Mouse (Mus musculus): ENCODE data around the gene Casq2.

The Casq2 gene

DNA sequence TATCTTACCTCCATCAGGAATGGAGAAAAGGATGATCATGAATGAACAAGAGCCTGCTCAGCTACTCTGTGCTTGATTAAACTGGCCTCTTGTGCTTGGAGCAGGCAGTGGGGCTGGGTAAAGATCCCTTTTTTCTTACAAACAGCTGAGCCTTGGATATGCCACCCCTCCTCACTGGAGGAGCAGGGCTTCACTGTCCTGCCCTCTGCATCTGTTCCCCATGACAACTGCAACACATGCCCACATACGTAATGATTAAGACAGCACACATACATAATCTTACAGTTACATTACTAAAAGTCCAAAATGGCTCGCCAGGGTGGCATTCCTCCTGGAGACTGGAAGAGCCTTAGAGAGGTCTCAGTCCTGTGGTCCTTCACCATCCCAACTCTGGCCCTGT, 6.8 kb upstream of the Casq2 start:
- in situ Hi-C loops (cut with MboI, MseI) = no loop called here

DNA sequence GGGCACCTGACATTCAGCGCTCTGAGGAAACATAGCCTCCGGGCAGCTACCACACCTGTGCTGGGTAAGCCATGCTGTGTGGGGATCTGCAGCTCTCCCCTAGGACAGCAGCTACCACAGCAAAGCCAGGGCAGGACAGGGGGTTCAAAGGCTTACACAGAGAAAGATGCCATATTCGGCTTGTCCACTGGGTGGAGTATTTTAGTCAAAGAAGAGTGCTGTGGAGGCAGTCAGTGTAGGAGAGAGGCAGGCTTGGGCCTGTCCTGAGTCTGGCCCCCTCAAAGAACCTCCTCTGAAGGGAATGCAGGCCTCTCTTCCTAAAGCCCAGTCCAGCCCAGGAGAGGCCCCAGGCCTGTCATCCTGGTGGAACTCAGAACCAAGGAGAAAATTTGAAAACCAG, 4.4 kb upstream of the Casq2 start:
- in situ Hi-C loops (cut with MboI, MseI) = loop anchor here (10.0 kb wide), 1 partner anchor 917 kb away; no protein-coding TSS in a partner anchor

DNA sequence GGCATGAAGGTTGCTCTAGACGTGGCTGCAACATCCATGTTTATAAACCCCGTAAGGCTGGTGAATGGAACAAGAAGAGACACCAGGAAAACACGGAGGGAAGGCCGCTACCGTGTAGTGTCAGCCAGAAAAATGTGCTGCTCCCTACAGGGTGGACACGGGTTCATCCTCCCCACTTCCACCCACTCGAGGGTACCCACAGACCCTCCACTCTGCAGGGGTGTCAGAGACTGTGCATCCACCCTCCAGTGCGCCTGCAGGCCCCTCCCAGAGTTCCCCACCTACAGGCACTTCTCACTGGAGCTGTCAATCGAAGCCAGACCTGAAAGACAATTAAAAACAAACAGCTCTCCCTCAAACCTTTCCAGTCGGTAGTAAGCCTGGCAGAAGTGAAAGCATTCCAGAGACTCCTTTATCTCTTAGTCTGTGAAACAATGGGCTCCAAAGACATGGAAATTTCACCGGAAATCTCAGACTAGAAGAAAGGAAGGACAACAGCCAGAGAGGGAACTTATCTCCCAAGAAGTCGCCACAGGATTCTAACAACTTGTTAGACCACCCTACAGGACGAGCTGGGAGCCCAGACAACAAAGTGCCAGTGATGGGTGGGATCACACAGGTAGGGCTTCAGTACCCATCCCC, 2.5 kb upstream of the Casq2 start:
- in situ Hi-C loops (cut with MboI, MseI) = loop anchor here (10.0 kb wide), 1 partner anchor 919 kb away; no protein-coding TSS in a partner anchor

DNA sequence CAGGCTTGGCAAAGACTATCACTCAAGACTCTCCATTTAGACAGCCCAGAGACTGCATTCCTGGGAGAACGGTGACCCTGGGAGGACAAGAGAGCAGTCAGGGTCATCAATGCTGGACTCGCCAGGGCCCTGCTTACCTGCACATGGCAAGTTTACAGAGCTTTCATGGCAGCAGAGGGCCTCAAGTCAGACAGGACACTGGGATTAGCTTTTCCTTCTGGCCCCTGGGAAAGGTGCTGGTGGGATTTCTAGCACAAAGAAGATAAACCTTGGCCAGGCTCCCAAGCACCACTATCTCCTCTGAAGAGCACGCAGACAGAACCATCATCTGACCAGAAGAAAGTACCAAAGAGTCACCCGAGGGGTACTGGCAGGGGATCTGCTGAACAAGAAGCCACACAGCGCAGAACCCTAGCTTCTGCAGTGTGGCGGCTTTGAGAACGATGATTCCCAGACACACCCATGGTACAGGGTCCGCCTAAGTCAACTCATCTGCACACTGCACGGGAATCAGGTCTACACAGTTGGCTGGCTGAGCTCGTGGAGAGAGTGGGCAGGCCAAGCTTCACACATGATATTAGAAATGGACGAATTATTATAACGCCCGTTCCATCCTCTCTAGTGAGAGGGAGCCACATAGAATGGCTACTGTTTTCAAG, 1.3 kb upstream of the Casq2 start:
- in situ Hi-C loops (cut with MboI, MseI) = loop anchor here (10.0 kb wide), 1 partner anchor 920 kb away; no protein-coding TSS in a partner anchor

DNA sequence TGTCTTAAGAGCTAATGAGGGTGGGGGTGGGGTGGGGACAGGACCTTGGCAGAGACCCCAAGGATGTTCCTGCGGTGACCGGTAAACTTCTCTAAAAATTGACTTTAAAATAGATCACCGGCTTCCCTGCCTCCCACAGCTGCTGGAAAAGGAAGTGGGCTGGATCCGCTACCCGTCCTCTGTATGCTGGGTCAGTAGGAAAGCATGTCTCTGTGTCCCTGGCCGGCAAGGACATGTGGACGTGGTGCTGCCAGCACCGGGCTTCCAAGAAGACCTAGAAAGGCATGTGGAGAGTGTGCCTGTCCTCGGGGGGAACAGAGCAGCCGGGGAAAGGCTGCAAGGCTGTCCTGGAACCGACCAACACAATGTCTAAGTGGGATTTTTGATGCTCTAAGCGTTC, 496 bp upstream of the Casq2 start:
- in situ Hi-C loops (cut with MboI, MseI) = loop anchor here (10.0 kb wide), 1 partner anchor 921 kb away; no protein-coding TSS in a partner anchor

DNA sequence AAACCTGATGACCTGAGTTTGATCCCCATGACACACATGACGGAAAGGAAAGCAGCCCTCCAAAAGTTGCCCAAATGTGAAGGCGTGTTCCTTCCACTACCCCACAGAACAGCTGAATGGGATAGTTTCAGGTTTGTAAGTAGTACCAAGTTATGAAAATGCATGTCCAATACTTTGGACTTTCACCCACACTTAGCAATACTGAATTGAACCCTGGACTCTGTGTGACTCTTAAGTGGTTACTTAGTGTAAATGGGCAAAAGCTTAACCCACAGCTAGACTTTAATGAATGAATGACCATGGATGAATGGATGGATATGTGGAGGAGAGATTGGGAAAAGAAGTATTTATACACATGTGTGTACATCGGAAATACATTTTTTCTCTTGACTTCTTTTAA, 8.6 kb downstream of the Casq2 start:
- in situ Hi-C loops (cut with MboI, MseI) = no loop called here

DNA sequence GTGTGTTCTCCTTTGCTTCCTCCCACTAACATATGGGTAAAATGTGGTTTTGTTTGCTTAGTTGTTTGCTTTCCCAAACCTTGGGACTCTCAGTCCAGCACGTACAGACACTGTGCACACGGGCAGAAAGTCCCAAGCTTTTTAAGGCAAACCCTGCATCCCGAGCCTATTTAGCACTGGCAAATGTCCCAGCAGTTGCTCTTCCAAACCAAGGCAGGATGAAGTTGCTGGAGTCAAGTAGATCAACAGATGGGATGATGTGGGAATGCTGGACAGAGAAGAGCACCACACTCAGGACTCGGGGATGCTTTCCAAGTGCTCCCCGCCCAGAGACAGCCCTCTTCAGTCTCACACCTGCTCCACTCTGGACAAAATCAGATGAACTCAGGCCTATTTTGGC, 9.2 kb downstream of the Casq2 start:
- in situ Hi-C loops (cut with MboI, MseI) = no loop called here

DNA sequence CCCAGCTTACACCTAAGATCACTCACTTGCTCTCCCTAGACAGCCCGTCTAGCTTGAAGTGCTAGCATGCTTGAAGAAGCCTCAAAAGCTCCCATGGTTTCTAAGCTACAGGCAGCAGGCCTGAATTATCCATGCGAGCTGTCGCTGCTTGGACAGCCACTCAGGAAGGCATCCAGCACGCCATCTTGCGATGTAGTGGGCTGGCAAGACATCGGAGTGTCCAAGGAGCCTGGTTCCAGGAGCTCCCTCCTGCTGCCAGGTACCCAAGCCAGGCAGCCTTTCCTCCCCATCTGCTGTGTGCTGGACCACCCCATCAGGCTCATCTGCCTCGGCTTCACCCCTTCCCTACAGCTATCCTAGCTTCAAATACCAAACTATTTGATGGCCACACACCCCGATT, 10.2 kb downstream of the Casq2 start:
- in situ Hi-C loops (cut with MboI, MseI) = no loop called here

DNA sequence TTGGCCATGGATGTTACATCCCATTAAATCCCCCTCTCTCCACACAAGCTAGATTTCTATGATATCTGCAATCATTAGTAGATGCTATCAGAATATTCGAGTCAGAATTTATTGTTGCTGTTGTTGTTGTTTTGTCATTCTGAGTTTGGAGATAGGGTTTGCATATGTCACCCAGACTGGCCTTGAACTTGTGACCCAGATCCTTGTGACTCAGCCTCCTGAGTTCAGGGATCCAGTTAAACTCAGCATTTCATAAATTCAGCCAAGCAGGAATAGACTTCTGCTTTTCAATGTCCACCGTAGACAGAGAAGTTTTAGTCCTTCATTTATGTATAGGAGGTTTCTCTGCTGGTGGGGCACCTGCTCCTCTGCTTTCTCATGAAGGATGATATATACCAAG, 10.8 kb downstream of the Casq2 start:
- in situ Hi-C loops (cut with MboI, MseI) = no loop called here

DNA sequence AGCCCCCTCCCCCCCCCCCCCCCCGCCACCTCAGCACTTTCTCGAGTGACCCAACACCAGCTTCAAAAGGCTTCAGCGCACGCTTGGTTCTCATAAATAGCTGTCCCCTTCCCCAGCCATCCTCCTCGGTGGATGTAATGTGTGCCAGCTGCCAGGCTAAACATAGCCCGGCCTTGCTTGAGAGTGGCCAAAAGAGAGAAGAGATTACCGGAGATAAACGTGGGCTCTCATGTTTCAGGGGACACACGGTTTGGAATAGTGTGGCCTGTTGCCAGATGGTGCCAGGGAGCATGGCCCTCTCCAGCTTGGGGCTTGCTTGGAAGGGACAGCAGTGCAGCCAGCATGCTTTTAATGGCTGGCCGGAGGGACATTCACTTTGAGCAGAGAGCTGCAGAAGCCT, 13.0 kb downstream of the Casq2 start:
- in situ Hi-C loops (cut with MboI, MseI) = no loop called here

DNA sequence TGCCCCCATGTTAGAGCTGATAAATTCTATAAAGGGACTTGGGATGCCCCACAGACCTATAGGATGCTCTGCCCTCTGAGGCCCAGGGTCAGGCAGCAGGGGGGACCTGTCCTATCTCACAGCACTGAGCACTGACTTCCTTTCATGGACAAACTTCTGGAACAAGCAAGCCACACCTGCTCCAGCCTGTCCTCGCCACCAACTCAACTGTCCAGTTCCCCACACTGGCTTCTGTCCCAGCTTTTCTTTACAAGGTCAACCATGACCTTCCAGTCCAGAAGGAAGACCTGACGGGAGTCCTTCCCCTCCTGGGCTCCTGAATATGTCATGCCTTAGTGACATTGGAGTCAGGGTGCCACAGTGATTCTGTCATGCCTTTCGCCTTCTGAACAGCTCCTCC, 13.6 kb downstream of the Casq2 start:
- in situ Hi-C loops (cut with MboI, MseI) = no loop called here

DNA sequence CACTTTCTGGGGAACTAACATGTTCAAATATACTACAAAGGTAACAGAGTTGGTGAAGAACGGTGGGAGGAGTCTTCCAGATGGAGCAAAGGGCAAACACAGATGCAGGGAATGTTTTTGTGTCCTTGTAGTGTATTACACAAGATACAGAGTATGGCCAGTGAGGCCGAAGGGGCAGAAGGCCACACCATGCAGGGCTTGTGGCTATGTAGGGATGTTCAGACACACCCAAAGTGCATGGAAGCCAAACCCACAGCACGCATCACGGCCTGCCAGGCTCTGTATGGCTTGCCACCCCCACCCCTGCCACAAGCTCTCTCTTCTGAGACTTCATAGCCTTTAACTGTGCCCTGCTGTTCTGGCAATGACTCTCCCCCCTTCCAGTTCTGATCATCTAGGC, 15.2 kb downstream of the Casq2 start:
- in situ Hi-C loops (cut with MboI, MseI) = no loop called here

DNA sequence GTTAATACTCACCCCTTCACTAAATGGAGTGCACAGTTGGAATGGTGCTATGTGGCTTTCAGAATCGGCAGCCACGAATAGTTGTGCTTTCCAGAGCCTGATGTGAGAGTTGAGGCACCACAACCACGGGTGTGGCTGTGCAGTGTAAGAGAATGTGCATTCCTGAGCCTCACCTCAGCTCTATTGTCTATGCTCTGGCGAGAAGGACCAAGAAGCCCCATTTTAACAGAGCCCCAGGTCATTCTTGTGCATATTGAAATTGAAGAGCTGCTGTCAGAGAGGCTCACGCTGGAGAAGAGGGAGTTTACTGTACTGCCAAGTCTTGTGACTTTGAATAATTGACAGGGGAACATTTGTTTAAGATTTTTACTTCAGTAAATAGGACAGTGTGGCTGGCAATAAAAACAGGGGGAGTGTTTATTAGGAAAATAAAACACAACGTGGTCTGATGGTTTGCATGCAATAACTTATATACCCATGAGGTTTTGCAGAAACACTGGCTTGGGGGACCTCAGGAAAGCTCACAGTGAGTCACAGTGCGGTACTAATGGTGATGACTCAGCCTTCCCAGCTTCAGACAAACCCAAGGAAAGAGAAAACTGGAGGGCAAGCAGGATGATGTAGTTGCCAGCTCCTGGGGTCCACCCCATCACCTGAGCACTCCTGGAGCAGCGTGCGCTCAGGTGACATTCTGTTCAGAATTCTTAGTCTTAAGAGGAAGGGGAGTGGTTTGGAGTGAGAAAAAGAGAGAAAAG, 17.8 kb downstream of the Casq2 start:
- in situ Hi-C loops (cut with MboI, MseI) = no loop called here

DNA sequence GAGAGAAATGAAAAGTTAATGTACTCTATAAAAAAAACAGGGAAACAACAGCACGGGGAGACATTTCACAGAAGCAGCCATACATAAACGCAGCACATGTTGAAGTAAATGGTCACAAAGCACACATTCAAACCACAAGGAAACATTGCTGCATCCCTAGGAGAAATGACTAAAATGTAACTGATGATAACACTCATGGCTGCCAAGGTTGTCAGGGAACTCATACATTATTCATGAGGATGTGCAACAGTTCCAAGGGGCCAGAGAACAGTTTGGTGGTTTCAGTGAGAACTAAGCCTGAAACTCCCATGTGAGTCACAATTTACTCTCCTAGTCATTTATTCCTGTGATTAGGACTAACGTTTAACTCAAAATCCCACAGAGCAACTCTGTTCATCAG, 22.0 kb downstream of the Casq2 start:
- in situ Hi-C loops (cut with MboI, MseI) = no loop called here

DNA sequence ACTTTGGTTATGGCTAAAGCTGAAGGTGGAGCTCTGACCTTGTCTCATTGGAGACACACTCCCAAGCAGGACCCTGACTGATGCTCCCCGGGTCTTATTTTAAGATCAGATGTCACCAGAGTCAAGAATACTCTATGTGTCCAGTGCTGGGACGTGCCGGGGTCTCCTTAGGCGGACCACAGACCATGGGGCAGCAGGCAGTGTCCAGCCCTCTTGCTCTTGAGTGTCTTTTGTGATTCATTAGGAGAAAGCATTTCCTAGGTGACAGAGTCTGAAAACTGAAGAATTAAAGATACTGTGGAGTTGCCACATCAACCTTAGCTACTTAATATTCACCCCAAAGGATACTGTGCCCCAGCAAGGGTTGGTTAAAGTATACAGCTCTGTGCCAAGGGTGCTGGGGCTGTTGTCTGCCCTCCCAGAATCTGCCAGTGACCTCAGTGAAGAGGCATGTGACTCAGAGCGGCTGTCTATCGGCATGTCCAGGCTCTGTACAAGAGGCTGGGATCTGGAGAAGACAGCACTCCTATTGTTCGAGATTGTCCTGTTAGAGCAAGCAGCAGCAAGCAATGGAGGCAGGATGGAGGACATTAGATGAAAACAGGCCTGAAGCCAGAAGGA, 25.9 kb downstream of the Casq2 start:
- in situ Hi-C loops (cut with MboI, MseI) = no loop called here

DNA sequence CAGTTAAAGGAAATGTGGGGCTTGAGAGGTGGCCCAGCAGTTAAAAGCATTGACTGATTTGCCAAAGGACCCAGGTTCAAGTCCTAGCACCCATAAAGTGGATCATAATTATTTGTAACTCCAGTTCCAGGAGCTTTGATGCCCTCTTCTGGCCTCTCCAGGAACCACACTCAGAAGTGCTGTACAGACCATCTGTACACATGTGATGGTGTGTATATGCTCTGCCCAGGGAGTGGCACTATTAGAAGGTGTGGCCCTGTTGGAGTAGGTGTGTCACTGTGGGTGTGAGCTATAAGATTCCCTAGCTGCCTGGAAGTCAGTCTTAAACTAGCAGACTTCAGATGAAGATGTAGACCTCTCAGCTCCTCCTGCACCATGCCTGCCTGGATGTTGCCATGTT, 34.7 kb downstream of the Casq2 start:
- in situ Hi-C loops (cut with MboI, MseI) = no loop called here

DNA sequence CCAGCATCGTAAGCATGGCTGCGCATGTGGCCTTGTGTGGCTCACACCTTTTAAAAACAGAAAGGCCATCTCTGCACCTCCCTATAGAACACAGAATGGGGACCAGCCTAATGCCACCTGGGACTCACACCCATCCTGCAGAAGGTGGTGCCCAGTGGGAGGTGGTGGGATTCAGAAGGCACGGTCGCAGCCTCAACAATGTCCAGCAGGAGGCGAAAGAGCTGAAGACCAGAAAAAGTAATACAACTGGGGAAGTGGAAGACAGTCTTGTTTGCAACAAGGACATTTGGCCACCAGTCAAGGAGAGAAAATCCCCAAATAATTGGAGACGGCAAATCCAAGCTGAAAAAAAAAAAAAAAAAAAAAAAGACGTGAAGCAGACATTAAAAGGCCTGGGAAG, 35.8 kb downstream of the Casq2 start:
- in situ Hi-C loops (cut with MboI, MseI) = no loop called here

DNA sequence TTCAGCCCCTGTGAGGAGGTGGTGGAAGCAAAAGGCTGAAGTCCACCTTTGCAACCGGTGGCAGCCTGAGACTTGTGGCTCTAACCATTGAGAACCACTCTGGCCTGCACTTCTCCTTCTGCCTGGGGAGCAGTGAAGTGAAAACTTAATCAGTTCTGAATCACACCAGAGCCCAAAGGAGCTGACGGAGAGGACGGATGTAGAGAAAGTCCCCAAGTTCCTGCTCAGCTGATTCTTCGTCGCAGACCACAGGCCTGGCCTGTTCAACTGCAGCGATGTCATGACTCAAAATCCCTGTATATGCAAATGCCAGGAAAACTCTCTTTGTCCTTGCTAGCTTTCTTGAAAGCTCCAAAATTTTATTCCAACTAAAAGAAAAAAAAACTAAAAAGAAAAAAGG, 37.4 kb downstream of the Casq2 start:
- in situ Hi-C loops (cut with MboI, MseI) = no loop called here

DNA sequence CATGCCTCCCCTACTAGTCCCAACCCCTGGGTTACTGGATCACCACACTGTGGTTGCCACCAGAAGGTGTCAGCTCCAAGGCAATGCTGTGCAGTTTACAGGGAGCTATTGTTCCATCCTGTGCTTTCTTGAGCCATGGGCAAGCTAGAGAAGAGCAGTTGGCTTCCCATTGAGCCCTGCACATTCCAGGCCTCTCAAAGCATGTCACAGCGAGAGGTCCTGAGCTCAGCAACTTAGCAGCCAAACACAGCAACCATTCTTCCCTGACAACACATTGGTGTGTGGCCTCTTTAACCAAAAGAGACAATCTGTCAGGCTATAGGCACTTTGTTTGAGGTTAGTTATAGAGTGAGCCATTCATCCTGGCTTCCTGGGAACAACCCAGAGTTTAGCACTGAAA, 39.3 kb downstream of the Casq2 start:
- in situ Hi-C loops (cut with MboI, MseI) = no loop called here

DNA sequence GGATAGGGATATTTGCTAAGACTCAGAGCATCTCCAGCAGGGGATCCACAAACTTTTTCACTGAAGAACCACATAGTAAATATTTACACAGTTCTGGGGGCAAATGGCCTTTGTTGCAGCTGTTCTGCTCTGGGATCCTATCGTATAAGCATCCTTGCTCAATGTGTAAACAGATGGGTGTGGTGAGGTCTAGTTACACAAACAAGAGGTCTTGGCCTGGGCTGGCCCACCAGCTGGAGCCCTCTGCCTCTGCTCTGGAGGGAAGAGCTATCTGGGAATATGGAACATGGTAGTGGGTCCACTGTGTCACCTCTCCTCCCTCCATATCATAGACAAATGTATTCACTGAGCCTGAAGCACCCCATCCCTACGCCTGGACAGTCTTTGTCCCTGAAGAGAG, 40.9 kb downstream of the Casq2 start:
- in situ Hi-C loops (cut with MboI, MseI) = no loop called here

DNA sequence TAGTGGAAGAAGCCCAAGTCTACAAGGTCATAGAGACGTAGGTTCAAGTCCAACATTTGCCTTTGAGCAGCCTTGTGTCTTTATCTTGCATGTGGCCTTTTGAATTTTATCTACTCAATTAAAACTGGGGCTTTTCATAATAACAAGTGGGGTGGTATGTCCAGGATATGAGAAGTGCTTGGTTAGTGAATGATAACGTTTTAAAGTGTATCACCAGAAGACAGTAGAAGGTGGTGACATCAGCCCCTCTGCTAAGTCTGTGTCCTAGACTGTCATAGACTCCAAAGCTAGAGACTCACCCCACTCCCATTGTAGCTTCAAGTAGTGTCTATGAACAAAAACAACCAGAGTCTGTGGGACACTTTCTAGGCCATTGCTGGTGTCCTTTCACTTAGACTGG, 42.0 kb downstream of the Casq2 start:
- in situ Hi-C loops (cut with MboI, MseI) = no loop called here

DNA sequence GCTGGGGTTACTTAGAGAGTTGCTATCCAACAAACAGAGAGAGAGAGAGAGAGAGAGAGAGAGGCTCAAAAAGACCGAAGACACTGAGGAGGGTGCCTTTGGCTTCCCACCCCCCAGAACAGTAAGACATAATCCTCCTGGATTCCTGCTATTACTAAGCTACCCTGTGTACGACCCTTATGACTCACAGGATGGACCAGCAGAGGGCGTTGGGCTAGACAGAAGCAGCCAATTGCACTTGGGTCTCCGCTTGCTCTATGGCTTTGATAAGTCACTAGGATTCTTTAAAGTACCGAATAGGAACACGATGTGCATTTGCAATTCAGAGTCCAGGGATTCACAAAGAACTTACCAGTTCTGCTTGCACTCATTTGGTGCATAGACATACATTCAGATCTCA, 44.3 kb downstream of the Casq2 start:
- in situ Hi-C loops (cut with MboI, MseI) = no loop called here

All from T-helper 2 cell (primary cell).